Mouse (Mus musculus): ENCODE results near the gene Ccna1.

- TF ChIP-seq CTCF (conservative IDR thresholded peaks at IDR 0.05; ENCODE audit: insufficient read depth, insufficient read length, low read depth, low read length) (no peak), POLR2A (IDR thresholded peaks at IDR 0.05; ENCODE audit: low read depth, low read length) (no peak)
Measured at GRCm38 (mm10) chr3:55012536-55012935, 42.8 kb downstream of the Ccna1 start.
